Mouse (Mus musculus) midbrain, embryonic 14.5 days (tissue): ENCODE results near the gene Astn2. TPM values are rescaled to one million over a fixed set of nuclear protein-coding genes. Genes with fewer than 3 reads are reported as not detected.

ENCODE experiments used
- ATAC-seq: fragments of 200-750 bp; cut with Nextera tagmentation; 2 replicates; pipeline ENCODE4 v1.8.0; 2017; ENCODE audit warnings: moderate number of reproducible peaks, moderate library complexity; ENCODE audit not compliant: low FRiP score, low TSS enrichment
- DNase-seq: peaks from one replicate; pipeline ENCODE4 v3.0.0-alpha.2; 2015
- H3K27ac ChIP-seq: fragments of 300-500 bp; sonication (generic); replicated peaks from 2 replicates; pipeline ENCODE4 v1.5.1; 2014; ENCODE audit warnings: mild to moderate bottlenecking, low read depth, low read length, moderate library complexity
- H3K27me3 ChIP-seq: fragments of 300-500 bp; sonication (generic); 2 replicates; pipeline ENCODE4 v1.6.1; 2014; ENCODE audit warnings: low read length, control low read depth, mixed read lengths; ENCODE audit not compliant: control insufficient read depth, insufficient read depth
- H3K36me3 ChIP-seq: fragments of 300-500 bp; sonication (generic); 2 replicates; pipeline ENCODE4 v1.6.1; 2014; ENCODE audit warnings: low read length, control low read depth; ENCODE audit not compliant: control insufficient read depth, insufficient read depth
- H3K4me1 ChIP-seq: fragments of 300-500 bp; sonication (generic); 2 replicates; pipeline ENCODE4 v1.6.1; 2014; ENCODE audit warnings: mild to moderate bottlenecking, antibody characterized with exemption, low read length, control low read depth; ENCODE audit not compliant: control insufficient read depth, insufficient read depth
- H3K4me2 ChIP-seq: fragments of 300-500 bp; sonication (generic); 2 replicates; pipeline ENCODE4 v1.6.1; 2014; ENCODE audit warnings: mild to moderate bottlenecking, low read length, moderate library complexity
- H3K4me3 ChIP-seq: fragments of 300-500 bp; sonication (generic); replicated peaks from 2 replicates; pipeline ENCODE4 v1.5.1; 2014; ENCODE audit warnings: low read depth, low read length
- H3K9ac ChIP-seq: fragments of 300-500 bp; sonication (generic); replicated peaks from 2 replicates; pipeline ENCODE4 v1.6.1; 2014; ENCODE audit warnings: mild to moderate bottlenecking, low read length, moderate library complexity
- H3K9me3 ChIP-seq: fragments of 300-500 bp; sonication (generic); 2 replicates; pipeline ENCODE4 v1.6.1; 2016; ENCODE audit warnings: low read length, control low read depth, mixed read lengths; ENCODE audit not compliant: control insufficient read depth
- WGBS: fragments of 180-500 bp; shearing (Covaris S2); extraction: QIAGEN DNeasy Blood & Tissue Kit; methylation state at CpG from one replicate; pipeline ENCODE4 v1.1.7; 2014; 5-methylcytosine and 5-hydroxymethylcytosine counted together
- polyA plus RNA-seq: library from polyadenylated mRNA; unstranded; fragments of >200 nt; fragmentation: Nextera tagmentation; extraction: Ambion mirVana; gene quantifications from 2 replicates; pipeline ENCODE4 v1.2.1, GENCODE M21; 2014

The Astn2 gene
- polyA plus RNA-seq, 1 experiment from 2014 or later = 4.4 TPM

DNA sequence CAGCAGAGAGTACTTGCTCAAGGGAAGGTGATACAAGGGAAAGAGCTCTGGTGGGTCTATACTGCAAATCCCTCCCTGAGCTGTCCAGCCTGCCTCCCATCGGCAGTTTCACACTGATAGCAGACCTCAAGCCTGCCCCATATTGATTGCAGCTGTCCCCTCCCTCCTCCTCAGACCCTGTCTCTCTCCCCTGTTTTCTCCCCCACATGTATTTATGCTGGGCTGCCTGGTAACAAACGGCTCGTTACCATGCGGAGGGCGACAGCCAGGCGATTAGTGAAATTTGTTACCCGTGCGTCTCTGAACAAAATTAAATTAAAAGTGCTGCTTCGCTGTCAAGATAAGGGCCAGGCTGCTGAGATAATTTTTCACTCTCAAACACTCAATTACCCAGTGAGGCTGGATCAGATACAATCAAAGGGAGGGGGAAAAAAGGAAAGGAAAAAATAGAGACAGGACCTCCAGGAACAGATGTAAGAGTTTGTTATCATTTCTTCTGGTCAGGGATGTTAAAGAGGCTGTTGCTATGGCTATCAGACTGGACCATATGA is 373.0 kb downstream of the Astn2 start:
- Histone ChIP-seq H3K4me1 (no peaks in the 10 kb centered on the region), H3K9ac (no peak overlapping the region), H3K4me3 (no peak overlapping the region), H3K9me3 (no peaks in the 10 kb centered on the region), H3K36me3 (no peaks in the 10 kb centered on the region), H3K27ac (no peak overlapping the region), H3K4me2 (no peak overlapping the region), H3K27me3 (no peaks in the 10 kb centered on the region)
- peak; percentile 35 for DNase-seq
- WGBS = 46% methylated on average over 9 of the region's 9 CpGs
- ATAC-seq = 0 out of 2 replicates have a peak, but pooled peaks have one; percentile 24

DNA sequence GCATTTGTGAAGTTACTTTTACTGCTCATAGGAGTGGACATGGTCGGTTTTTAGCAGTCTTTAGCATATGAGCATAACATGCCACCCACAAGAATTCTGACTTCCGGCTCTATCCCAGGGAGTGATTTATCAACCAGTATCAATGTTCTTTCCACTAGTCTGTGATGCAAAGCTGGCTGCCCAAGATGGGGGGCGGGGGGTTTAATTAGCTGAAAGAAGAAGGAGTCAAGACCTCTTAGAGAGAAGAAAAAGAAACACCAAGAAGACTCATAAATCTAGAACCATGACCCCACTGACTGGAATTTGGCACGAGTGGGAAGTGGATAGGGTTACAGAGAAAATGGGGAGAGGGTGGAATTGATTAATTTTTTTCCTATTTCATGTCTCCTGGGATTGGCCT is 374.5 kb downstream of the Astn2 start:
- Histone ChIP-seq H3K9me3 (no peaks in the 10 kb centered on the region), H3K36me3 (no peaks in the 10 kb centered on the region), H3K4me1 (no peaks in the 10 kb centered on the region), H3K9ac (no peak overlapping the region), H3K4me2 (no peak overlapping the region), H3K27ac (no peak overlapping the region), H3K27me3 (no peaks in the 10 kb centered on the region), H3K4me3 (no peak overlapping the region)
- DNase-seq = no peak
- 93% methylated on average over 4 of the region's 4 CpGs for WGBS
- ATAC-seq = no peak

- DNase-seq (no peak), ATAC-seq (no peak)
- no peak overlapping the region for H3K27ac ChIP-seq
- H3K27me3 ChIP-seq = no peaks in the 10 kb centered on the region
- H3K4me2 ChIP-seq = no peak overlapping the region
- no peak overlapping the region for H3K4me3 ChIP-seq
- H3K36me3 ChIP-seq = no peaks in the 10 kb centered on the region
- WGBS = 92% methylated on average over 1 of the region's 1 CpGs
- H3K4me1 ChIP-seq = no peaks in the 10 kb centered on the region
- H3K9me3 ChIP-seq = no peaks in the 10 kb centered on the region
- no peak overlapping the region for H3K9ac ChIP-seq
These were observed 376.5 kb downstream of the Astn2 start for GRCm38 (mm10) chr4:66027866-66028265.

- no peak overlapping the region for H3K4me2 ChIP-seq
- H3K9me3 ChIP-seq = no peaks in the 10 kb centered on the region
- H3K9ac ChIP-seq = no peak overlapping the region
- H3K4me1 ChIP-seq = no peaks in the 10 kb centered on the region
- H3K36me3 ChIP-seq = no peaks in the 10 kb centered on the region
- ATAC-seq = peak; percentile 53; the same call in 1 of the 2 replicates
- WGBS = 5% methylated on average over 8 of the region's 8 CpGs
- no peaks in the 10 kb centered on the region for H3K27me3 ChIP-seq
- peak overlapping the region; percentile 33; the same call in 1 of the 2 replicates for H3K27ac ChIP-seq
- peak; percentile 77 for DNase-seq
- no peak overlapping the region for H3K4me3 ChIP-seq
These were observed 378.9 kb downstream of the Astn2 start for GRCm38 (mm10) chr4:66025393-66026062.

DNA sequence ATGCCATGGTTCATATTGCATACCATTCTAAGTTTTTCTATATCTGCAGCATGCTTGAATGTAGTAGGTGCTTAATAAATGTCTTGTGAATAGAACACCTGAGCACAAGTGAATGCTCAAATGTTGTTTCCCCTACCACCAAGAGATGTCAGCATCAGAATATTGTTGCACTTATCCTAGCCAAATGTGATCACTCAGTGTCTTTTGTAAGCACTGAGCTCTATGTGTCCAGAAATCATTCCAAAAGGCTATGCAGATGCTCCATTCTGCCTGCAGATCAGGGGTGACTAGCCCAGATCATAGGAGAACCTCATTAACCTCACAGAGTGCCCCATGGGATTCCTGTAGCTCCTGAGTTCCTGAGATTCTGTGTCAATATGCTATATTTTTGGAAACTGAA is 401.5 kb downstream of the Astn2 start:
- H3K27ac ChIP-seq = no peak overlapping the region
- no peaks in the 10 kb centered on the region for H3K27me3 ChIP-seq
- no peak for ATAC-seq
- H3K4me3 ChIP-seq = no peak overlapping the region
- H3K9me3 ChIP-seq = no peaks in the 10 kb centered on the region
- DNase-seq = no peak
- H3K9ac ChIP-seq = no peak overlapping the region
- H3K4me1 ChIP-seq = no peaks in the 10 kb centered on the region
- H3K4me2 ChIP-seq = no peak overlapping the region
- H3K36me3 ChIP-seq = no peaks in the 10 kb centered on the region

DNA sequence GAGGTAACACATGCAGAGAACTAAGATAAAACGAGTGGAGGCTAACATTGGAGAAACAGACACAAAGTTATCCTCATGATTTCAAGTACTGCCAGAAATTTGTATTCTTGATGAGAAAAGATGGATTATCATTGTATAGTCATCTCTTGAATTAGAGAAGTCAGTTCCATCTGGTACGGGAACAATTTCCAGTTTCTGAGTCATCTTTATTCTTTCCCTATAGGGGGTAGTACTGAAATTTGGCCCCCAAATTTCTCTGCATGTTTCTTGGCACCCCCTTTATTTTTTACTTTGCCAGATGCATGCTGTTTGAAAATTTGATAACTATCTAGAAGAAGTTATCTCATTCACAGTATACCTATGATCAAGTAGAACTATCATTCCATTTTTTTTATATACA is 420.8 kb downstream of the Astn2 start:
- no peak overlapping the region for H3K9ac ChIP-seq
- no peaks in the 10 kb centered on the region for H3K36me3 ChIP-seq
- no peak overlapping the region for H3K4me2 ChIP-seq
- no peak for ATAC-seq
- no peaks in the 10 kb centered on the region for H3K27me3 ChIP-seq
- no peaks in the 10 kb centered on the region for H3K9me3 ChIP-seq
- WGBS = 85% methylated on average over 2 of the region's 2 CpGs
- H3K4me1 ChIP-seq = no peaks in the 10 kb centered on the region
- no peak overlapping the region for H3K4me3 ChIP-seq
- H3K27ac ChIP-seq = no peak overlapping the region
- DNase-seq = no peak

DNA sequence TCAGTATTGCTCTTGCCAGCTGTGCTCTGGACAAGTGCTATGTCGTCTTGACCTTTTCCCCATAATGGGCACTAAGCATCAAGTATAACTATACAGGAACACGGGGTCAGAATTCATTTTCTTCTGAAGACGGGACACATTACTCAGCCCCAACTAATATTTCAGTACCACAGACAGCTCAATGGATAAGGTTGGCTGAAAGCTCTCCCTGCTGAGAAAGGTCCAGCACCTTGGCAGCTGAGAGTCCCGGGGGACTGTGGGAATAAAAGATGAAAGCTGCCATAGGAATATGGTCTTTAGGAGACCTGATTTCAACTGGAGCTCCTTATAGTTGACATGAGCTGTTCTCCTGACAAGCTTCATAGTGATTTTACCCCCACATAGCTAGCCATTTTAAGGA is 421.5 kb downstream of the Astn2 start:
- DNase-seq = no peak
- Histone ChIP-seq H3K36me3 (no peaks in the 10 kb centered on the region), H3K4me2 (no peak overlapping the region), H3K27ac (no peak overlapping the region), H3K27me3 (no peaks in the 10 kb centered on the region), H3K9ac (no peak overlapping the region), H3K4me1 (no peaks in the 10 kb centered on the region), H3K9me3 (no peaks in the 10 kb centered on the region), H3K4me3 (no peak overlapping the region)
- WGBS = 72% methylated on average over 4 of the region's 4 CpGs
- ATAC-seq = no peak

GRCm38 (mm10) chr4:65976251-65976650 is 428.2 kb downstream of the Astn2 start:
- DNase-seq (no peak), ATAC-seq (no peak)
- no peak overlapping the region for H3K4me2 ChIP-seq
- no peak overlapping the region for H3K4me3 ChIP-seq
- 84% methylated on average over 3 of the region's 3 CpGs for WGBS
- H3K27me3 ChIP-seq = no peaks in the 10 kb centered on the region
- H3K36me3 ChIP-seq = no peaks in the 10 kb centered on the region
- H3K27ac ChIP-seq = no peak overlapping the region
- H3K9me3 ChIP-seq = no peaks in the 10 kb centered on the region
- H3K4me1 ChIP-seq = no peaks in the 10 kb centered on the region
- H3K9ac ChIP-seq = no peak overlapping the region

GRCm38 (mm10) chr4:65972395-65972794 is 432.0 kb downstream of the Astn2 start:
- Histone ChIP-seq H3K27ac (no peak overlapping the region), H3K36me3 (no peaks in the 10 kb centered on the region), H3K9ac (no peak overlapping the region), H3K9me3 (no peaks in the 10 kb centered on the region), H3K4me1 (no peaks in the 10 kb centered on the region), H3K4me2 (no peak overlapping the region), H3K27me3 (no peaks in the 10 kb centered on the region), H3K4me3 (no peak overlapping the region)
- ATAC-seq (no peak), DNase-seq (no peak)
- WGBS = 100% methylated on average over 1 of the region's 1 CpGs
